Mouse (Mus musculus) adrenal gland, postnatal 25 days (tissue): ENCODE results near the gene Pla2g1b. TPM values are rescaled to one million over a fixed set of nuclear protein-coding genes. Genes with fewer than 3 reads are reported as not detected.
"Not testable (repeated sequence)": the region's sequence is repeated elsewhere in the genome, so short reads cannot be mapped to it uniquely, and the experiment has no call there.

Source experiments
- DNase-seq: peaks from one replicate; pipeline ENCODE4 v3.0.0; 2021; ENCODE audit warnings: mixed read lengths
- total RNA-seq: library from RNA; stranded (reverse); gene quantifications from 2 replicates; pipeline ENCODE4 v1.2.3, GENCODE M21; 2021

Gene Pla2g1b
- total RNA-seq, 1 experiment from 2014 or later = not detected

- no peak for DNase-seq
Measured at GRCm38 (mm10) chr5:115484996-115485395, 18.9 kb downstream of the Pla2g1b start.

- DNase-seq = no peak
Measured at GRCm38 (mm10) chr5:115485489-115486205, 19.6 kb downstream of the Pla2g1b start.

- DNase-seq = no peak
Measured at GRCm38 (mm10) chr5:115486726-115487125, 20.7 kb downstream of the Pla2g1b start.

- no peak for DNase-seq
Measured at GRCm38 (mm10) chr5:115487353-115487752, 21.3 kb downstream of the Pla2g1b start.

- DNase-seq = no peak
Measured at GRCm38 (mm10) chr5:115487942-115488580, 22.0 kb downstream of the Pla2g1b start.

- DNase-seq = peak; percentile 57
Measured at GRCm38 (mm10) chr5:115488841-115489698, 23.0 kb downstream of the Pla2g1b start.

GRCm38 (mm10) chr5:115489699-115490637 lies 23.9 kb downstream of the Pla2g1b start:
- peak; percentile 80 for DNase-seq

- DNase-seq = no peak
Measured at GRCm38 (mm10) chr5:115490638-115491000, 24.6 kb downstream of the Pla2g1b start.

GRCm38 (mm10) chr5:115491076-115491475 lies 25.0 kb downstream of the Pla2g1b start:
- no peak for DNase-seq

GRCm38 (mm10) chr5:115491771-115492322 lies 25.8 kb downstream of the Pla2g1b start:
- peak; percentile 68 for DNase-seq

- no peak for DNase-seq
Measured at GRCm38 (mm10) chr5:115492711-115493335, 26.8 kb downstream of the Pla2g1b start.

- DNase-seq = no peak
Measured at GRCm38 (mm10) chr5:115493441-115493840, 27.4 kb downstream of the Pla2g1b start.

- not testable (repeated sequence) for DNase-seq
Measured at GRCm38 (mm10) chr5:115495618-115496017, 29.6 kb downstream of the Pla2g1b start.

GRCm38 (mm10) chr5:115497033-115497432 lies 31.0 kb downstream of the Pla2g1b start:
- DNase-seq = no peak

- DNase-seq = no peak
Measured at GRCm38 (mm10) chr5:115498307-115499240, 32.5 kb downstream of the Pla2g1b start.

GRCm38 (mm10) chr5:115500383-115500935 lies 34.4 kb downstream of the Pla2g1b start:
- DNase-seq = no peak

GRCm38 (mm10) chr5:115503035-115503434 lies 37.0 kb downstream of the Pla2g1b start:
- no peak for DNase-seq

GRCm38 (mm10) chr5:115505617-115506016 lies 39.6 kb downstream of the Pla2g1b start:
- not testable (repeated sequence) for DNase-seq

- DNase-seq = peak; percentile 98
Measured at GRCm38 (mm10) chr5:115506454-115507201, 40.6 kb downstream of the Pla2g1b start, which contains the start of gene Pxn. Pxn (plus strand) TSS chr5:115506676.
